Mouse (Mus musculus) layer of hippocampus, postnatal 25 days (tissue): Measurements from ENCODE around the gene Pih1d3. TPM values are rescaled to one million over a fixed set of nuclear protein-coding genes. Genes with fewer than 3 reads are reported as not detected.

ENCODE experiments used
- DNase-seq, 2 experiments: peaks; one replicate each; pipeline ENCODE4 v3.0.0; 2022; ENCODE audit warnings: mixed read lengths in 2 of 2, low spot score in 1 of 2; ENCODE audit errors: extremely low spot score in 1 of 2
- total RNA-seq, 2 experiments: library from RNA; stranded (reverse); gene quantifications; 2 replicates each; pipeline ENCODE4 v1.2.3; 2021

The Pih1d3 gene
- not detected for total RNA-seq

DNA sequence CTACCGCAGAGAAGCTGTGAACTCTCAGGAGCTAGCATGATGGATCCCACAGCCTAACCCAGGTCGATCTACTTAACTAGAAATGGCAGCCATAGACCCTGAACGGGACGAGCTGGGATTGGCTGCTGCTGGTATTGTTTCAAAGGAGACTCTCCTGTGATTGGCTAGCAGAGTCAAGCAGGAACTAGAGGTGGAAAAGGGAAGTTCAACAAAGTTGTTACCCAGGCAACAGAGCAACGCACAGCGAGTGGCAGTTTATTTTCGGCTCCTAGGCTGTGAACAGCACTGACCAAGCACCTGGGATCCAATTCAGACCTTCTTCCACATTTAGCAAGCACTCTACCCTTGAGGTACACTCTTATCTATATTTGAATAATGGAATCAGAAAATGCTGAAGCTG is at the start of gene Pih1d3, which contains the start of gene 4931428L18Rik:
Pih1d3 (plus strand) TSS at position 275 of the 400 bp plus-strand sequence.
4931428L18Rik (minus strand) TSS at position 121 of the 400 bp plus-strand sequence.
- no peak for DNase-seq

DNA sequence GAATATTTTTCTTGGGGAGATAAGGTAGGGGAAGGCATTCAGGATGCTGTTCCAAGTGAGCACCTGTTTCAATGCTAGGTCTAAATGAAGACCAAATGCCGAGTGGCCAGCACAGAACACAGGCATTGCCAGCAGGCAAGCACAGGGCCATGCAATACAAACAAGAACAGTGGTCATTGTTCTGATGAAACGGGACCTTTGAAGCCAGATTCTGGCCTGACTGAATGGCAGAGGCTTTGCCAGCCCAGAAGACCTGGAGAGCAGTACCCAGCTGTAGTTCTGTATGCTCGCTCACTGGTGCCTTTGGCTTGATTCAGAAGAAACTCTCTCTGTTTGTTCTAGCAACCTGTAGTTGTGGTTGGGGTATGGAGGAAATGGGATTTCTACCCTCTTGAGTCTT is 47.2 kb upstream of the Pih1d3 start:
- DNase-seq = no peak

DNA sequence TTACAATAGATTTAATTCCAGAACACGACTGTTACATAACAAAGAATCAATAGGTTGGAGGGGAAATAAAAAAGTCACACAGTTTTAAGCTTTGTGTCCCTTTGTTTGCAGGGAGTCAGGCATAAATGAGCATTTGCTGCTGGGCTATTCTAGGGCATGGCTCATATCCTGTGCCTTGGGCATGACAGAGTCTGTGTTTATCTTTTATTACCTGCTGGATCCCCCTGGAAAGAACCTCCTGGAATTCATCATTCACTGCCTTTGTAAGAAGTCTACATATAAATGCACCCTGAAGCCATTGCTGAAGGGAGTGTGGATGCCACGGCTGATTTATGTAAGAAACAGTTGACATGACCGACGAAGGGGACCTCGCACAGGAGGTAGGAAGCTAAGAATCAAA is 46.5 kb upstream of the Pih1d3 start, which contains the start of gene Lgsn:
Lgsn (plus strand) TSS at position 301 of the 400 bp plus-strand sequence.
- no peak for DNase-seq

DNA sequence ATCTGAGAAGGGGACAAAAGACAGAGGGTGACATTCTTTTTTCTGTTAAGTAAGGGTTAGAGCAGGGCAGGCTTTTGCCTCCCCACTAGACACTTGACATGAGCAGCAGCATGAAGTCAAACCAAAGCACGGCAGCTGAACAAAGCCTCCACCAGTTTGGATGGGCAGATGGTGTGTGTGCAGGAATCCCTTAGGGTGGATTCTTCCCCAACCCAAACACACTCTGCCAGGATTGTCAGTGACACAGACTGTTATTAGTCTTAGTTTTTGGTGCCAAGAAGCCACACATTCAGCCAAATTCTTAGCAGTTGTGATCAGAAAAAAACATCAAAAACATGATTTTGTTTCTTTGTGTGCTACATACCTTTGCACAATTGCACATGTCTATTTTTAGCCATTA is 44.4 kb upstream of the Pih1d3 start:
- peak; percentile 16 to 43 for DNase-seq

DNA sequence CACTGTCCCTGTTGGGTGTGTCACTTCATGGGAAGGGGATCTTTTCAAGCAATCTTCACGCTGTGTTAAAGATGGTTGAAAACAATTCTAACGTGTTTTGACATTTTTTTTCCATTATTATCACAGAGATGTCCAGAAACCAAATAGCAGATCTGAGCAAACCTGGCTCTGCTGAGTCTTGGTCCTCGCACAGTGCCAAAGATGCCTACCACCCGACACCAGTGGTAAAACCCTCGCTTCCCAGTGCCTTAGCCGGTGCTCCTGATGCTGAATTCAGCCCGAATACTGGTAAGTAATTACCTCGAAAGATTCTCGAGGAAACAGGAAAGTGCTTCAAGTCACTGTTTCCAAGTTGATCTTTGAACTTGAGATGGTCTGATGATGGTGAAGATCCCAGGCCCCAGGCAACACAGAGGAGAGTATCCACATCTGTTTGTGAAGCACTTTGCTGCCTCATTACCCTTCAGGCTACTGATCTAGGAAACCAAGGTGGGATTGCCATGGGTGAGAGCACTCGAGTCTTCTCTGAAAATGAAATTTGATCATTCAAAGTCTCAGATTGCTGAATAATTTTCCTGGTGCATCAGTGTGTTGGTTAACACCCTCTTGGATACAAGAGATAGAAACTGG is 32.3 kb upstream of the Pih1d3 start:
- DNase-seq = no peak

DNA sequence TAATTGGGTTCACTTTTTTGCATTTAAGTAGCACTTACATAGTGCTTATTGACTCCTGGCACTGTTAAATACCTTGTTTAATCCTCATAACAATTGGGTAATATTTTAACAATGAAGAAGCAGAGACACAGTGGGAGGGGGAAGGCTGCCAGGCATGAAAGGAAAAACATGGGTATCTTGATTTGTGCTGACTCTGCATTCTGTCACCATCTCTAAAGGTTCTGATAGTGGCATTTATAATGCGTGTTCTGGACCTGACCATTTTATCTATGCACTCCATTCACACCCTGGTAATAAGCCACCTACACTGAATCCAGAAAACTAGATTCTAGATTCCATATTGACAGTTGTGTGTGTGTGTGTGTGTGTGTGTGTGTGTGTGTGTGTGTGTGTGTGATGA is 27.0 kb upstream of the Pih1d3 start:
- DNase-seq = no peak

DNA sequence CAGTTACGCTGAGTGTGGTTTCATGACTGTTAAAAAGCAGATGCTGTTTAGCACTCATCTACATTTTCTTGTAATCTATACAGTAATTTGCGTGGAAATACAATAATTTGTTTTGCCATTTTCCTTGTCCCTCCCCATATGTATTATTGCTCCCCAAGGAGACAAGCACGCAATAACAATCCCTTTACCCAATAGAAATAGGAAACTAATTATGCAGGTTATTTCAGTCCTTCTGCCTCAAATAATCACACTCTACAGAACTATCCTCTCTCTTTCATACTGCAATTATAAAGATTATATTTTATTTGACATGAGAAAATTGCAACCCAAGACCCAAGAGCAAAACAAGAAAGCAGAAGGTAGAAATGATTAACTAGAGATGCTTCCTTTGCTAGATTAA is 25.7 kb upstream of the Pih1d3 start:
- DNase-seq = no peak

DNA sequence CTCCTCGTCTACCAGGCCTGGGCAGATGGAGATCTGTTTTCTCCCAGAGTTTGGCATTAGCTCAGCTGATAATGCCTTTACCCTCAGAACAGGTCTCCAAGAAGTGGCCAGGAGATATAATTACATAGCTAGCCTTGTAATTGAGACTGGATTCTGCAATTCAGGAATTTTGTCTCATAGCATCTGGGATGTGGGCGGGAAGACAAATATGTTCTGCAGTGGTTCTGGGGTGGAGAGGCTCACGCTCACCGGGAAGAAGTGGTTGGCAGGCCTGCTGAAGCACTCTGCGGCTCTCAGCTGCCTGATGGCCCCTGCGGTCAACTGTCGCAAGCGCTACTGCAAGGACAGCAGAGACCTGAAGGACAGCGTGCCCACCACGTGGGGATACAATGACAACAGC is 18.9 kb upstream of the Pih1d3 start:
- no peak for DNase-seq

DNA sequence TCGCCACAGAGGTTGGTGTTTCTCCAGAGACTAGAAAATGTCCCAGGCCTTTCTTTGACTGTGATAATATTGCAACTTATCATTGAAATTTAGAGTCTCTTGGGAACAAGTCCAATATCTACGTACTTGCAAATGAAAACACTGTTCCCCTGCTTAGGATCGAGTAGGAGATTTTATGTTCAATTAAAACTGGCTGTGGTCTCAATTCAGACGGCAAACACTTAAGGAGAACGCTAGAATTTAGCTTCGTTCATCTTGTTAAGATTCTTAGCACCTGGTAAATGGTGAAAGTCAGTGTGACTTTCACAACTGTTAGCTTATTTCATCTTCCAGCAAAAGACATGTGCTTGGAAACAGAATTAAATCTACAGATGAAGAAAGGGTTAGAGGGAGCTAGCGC is 17.3 kb upstream of the Pih1d3 start:
- no peak for DNase-seq

DNA sequence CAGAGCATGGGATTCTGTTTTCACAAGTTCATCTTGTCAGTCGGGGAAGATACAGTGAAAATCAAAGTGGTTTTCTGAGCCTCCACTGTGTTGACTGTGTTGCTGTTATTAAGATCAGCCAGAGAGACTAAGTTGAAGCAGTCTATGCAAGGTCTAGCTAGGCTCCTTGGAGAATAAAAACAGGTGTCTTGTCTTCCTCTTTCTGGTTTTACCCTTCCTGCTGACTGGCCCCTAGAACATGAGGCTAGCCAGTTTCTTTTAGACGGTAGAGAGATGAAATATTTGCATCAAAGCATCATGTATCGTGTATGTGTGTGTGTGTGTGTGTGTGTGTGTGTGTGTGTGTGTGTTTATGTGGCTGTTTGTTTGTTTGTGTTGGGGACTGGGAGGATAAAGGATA is 16.9 kb upstream of the Pih1d3 start:
- DNase-seq = no peak

DNA sequence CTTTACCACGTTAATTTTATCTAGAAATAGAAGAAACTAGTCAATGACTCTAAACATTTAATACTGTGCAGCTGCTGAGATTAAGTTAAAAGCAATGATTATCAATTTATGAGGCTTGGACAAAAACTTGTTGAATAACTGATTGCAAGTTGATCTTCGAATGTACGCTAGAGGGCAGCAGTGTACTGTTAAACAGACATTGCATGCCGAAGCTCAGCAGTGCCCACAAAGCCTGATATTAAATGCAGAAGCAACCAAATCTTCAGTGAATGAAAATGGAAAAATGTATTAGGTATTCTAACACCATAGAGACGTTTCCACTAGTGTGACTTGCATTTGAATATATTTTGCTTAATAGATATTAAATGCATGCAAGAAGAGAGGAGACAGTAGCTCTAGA is 12.5 kb upstream of the Pih1d3 start:
- peak in 1 of 2 experiments; percentile 62 for DNase-seq

DNA sequence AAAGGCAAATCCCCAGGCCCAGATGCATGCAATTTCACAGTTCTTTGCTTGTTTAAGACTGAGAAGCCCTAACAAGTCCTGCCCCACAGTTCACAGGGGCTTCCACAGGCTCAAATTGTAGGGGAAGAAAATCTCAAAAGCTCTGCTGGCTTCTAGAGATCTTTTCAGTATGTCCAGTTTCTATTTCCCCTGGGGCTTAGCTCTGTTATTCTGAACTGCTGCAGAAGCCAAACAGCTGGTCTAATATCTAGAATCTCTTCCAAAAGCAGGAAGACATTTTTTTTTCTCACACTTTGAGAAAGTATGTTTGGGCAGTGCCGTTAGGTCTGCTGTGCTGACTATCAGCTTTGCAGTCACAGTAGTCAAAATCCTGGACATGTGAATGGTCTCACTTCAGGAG is 7.8 kb upstream of the Pih1d3 start:
- DNase-seq = no peak

DNA sequence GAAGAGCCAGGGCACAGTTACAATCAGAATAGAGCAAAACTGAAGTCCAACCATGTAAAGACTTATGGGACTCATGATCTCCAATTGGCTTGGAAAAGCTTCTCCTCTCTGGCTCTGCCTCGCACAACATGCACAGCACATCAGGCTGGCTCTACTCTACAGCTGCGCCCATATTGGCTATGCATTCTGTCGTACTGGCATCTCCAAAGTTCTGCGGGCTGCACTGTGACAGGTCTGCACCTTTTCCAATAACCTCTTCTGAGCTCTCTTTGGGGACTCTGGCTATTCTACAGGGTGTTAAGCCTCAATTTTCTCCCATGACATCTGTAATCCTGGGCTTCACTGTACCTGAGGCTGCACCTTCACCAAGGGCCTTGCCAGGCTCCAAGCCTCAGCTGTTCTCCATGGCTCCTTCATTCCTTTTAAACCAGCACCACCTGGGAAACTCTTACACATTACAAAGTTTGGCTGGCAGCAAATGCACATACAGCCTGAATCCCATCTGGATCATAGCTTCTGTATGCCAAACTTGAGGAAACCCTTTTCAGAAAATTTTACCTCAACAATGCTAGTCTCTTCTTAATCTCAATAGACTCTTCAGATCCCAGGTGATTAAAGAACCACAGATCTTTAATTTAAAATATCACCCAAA is 1.9 kb upstream of the Pih1d3 start:
- no peak for DNase-seq

DNA sequence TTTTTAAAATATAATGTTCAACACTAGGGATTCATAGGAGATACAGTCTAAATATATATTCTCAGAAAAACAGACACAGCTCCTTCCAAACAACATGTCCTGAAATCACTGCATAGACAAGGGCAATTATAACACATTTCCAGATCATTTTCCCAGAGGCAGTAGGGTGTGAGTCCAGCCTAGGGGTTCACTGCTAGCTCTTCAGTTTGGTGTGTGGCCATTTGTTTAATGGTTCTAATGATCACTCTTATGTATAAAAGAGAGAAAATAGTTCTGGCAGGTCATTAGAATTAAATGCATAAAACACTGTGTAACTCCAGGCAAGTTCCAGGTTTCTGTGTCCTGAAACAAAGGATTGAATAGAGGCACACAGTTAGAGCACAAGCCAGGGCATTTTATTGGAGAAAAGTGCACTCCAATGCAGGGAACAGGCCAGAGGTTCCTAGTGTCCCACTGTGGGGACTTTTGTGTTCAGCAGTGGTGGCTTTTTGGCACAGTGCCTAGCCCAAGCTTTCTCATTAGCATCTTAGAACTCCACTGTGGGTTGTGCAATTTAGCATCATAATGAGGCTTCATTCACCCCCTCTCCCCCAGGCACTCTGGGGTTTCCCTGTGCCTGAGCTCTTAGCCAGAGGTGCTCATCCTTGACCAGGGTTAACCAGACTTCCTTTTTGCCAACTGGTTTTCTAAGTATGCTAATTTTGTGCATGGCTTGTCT is 10.8 kb downstream of the Pih1d3 start:
- peak in 1 of 2 experiments; percentile 13 for DNase-seq

DNA sequence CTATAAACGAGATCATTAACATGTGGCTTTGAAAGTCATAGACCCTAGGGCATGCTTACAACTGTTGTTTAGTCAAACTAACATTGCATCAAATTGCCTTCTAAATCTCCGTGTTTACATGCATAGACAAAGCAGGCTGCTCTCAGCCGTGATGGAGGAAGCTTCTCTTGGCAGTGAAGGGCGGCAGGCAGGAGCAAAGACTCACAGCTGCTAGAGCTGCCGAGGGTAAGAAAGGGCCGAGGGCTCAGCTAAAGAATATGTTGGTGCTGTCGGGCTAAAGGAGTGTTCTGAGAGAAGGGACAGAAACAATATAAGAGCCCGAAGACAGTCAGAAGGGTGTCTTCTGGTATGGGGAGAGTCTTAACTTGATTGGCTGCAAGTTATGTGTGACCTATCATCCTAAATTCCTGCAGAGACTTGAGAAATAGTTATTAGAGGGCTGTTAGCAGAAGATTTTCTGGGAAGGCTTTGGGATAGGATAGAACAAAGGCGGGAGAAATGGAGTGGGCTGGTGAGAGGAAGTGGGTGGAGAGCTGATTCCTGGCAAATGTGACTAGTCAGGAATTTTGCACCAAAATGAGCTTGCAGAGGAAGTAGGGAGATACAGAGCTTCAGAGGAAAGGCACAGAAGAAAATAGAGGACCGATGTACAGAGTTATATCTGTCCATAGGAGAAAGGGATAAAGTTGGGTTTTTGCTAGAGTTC is 37.7 kb downstream of the Pih1d3 start:
- DNase-seq = no peak

Other genes starting within 250 kb of the Pih1d3 start
- gene AC153137.1, start 244.9 kb upstream of the Pih1d3 start, total RNA-seq = not detected
- gene Lgsn, start 46.4 kb upstream of the Pih1d3 start, total RNA-seq = not detected
- gene 4931428L18Rik, start 154 bp upstream of the Pih1d3 start, total RNA-seq = not detected